Mouse (Mus musculus) heart, adult 10 weeks (tissue): Measurements from ENCODE around the gene Pbrm1. TPM values are rescaled to one million over a fixed set of nuclear protein-coding genes. Genes with fewer than 3 reads are reported as not detected.

ENCODE experiments used
- polyA plus RNA-seq: library from polyadenylated mRNA; stranded (reverse); fragments of 350-450 nt; fragmentation: Illumina TruSeq; extraction: RNeasy Lipid Tissue Mini Kit (QIAGEN cat#74804); gene quantifications from one replicate; pipeline ENCODE4 v1.2.3, GENCODE M21; 2014; ENCODE audit warnings: low read depth, low replicate concordance

The Pbrm1 gene
- 22.5 TPM for polyA plus RNA-seq

GRCm38 (mm10) chr14:31018860-31019291, at the start of gene Pbrm1, which contains the start of gene Gnl3:
Gene Pbrm1 (plus strand): TSS chr14:31019138.
Gene Gnl3 (minus strand): TSS chr14:31019152.

GRCm38 (mm10) chr14:31001307-31002205, 17.4 kb upstream of the Pbrm1 start, which contains the start of the genes Glt8d1 and Spcs1:
Gene Glt8d1 (plus strand): TSS chr14:31001400.
Gene Spcs1 (minus strand): TSS chr14:31001672.

GRCm38 (mm10) chr14:31128826-31129219, 109.9 kb downstream of the Pbrm1 start, which contains the start of gene Smim4:
Gene Smim4 (minus strand): TSS chr14:31128956.

GRCm38 (mm10) chr14:31130236-31131220, 111.6 kb downstream of the Pbrm1 start, which contains the start of gene Nt5dc2:
Gene Nt5dc2 (plus strand): TSS chr14:31131053.

GRCm38 (mm10) chr14:31168425-31168824, 149.5 kb downstream of the Pbrm1 start, which contains the start of gene Stab1:
Gene Stab1 (minus strand): TSS chr14:31168641.

Other genes with a start within 250 kb of the Pbrm1 start
- gene Tmem110, start 193.5 kb upstream of the Pbrm1 start, polyA plus RNA-seq, result 12.3 TPM
- gene Mustn1, start 139.9 kb upstream of the Pbrm1 start, polyA plus RNA-seq, result 15.1 TPM
- gene Itih4, start 132.7 kb upstream of the Pbrm1 start, polyA plus RNA-seq, result 4.7 TPM
- gene Itih3, start 95.4 kb upstream of the Pbrm1 start, polyA plus RNA-seq, result 0.52 TPM
- not detected for gene Itih1, start 75.8 kb upstream of the Pbrm1 start, polyA plus RNA-seq
- 4.4 TPM for gene Nek4, start 67.8 kb upstream of the Pbrm1 start, polyA plus RNA-seq
- 44.4 TPM for gene Glt8d1, start 17.7 kb upstream of the Pbrm1 start, polyA plus RNA-seq
- 184 TPM for gene Spcs1, start 17.5 kb upstream of the Pbrm1 start, polyA plus RNA-seq
- gene Gnl3, start within 50 bp of the Pbrm1 start, polyA plus RNA-seq, result 40.5 TPM
- gene Smim4, start 109.8 kb downstream of the Pbrm1 start, polyA plus RNA-seq, result 54.4 TPM
- 25.2 TPM for gene Nt5dc2, start 111.9 kb downstream of the Pbrm1 start, polyA plus RNA-seq
- 64.9 TPM for gene Stab1, start 149.5 kb downstream of the Pbrm1 start, polyA plus RNA-seq
- gene Tnnc1, start 189.2 kb downstream of the Pbrm1 start, polyA plus RNA-seq, result 5,985 TPM
- 164 TPM for gene Nisch, start 197.8 kb downstream of the Pbrm1 start, polyA plus RNA-seq
- gene Sema3g, start 198.7 kb downstream of the Pbrm1 start, polyA plus RNA-seq, result 13.5 TPM
- gene Phf7, start 232.2 kb downstream of the Pbrm1 start, polyA plus RNA-seq, result 6.3 TPM
- gene Bap1, start 232.3 kb downstream of the Pbrm1 start, polyA plus RNA-seq, result 39.4 TPM